Mouse (Mus musculus): ENCODE measurements around the gene Ctbp2. TPM values are rescaled to one million over a fixed set of nuclear protein-coding genes. Genes with fewer than 3 reads are reported as not detected.

Ctbp2 gene
- 60.2 and 61.1 TPM in 2 replicates for polyA plus RNA-seq (2015; fragmentation: Nextera tagmentation; extraction: Ambion mirVana)

- Histone ChIP-seq H3K4me1 (peaks cover 28% of the 10 kb centered on the region), H3K4me3 (peak within 1 kb of the TSS; percentile 78), H3K9me3 (no peaks in the 10 kb centered on the region), H3K4me2 (peak within 1 kb of the TSS; percentile 98), H3K36me3 (replicated peaks) (no peaks in the 10 kb centered on the region), H3K9ac (peak within 1 kb of the TSS; percentile 90), H3K27me3 (replicated peaks) (0 out of 2 replicates have a peak, but pooled peaks cover 2% of the 10 kb centered on the region), H3K27ac (peak within 1 kb of the TSS; percentile 93)
- WGBS, result under 1% methylated on average over 47 of the region's 59 CpGs
- peak; percentile 70 for ATAC-seq (replicated peaks)
These were observed at the start of gene Ctbp2 for GRCm38 (mm10) chr7:133123999-133124700. Gene Ctbp2 (minus strand): TSS chr7:133124354.

GRCm38 (mm10) chr7:133171403-133172032 lies 47.4 kb upstream of the Ctbp2 start:
- Histone ChIP-seq H3K9me3 (no peaks in the 10 kb centered on the region), H3K27ac (no peak overlapping the region), H3K4me2 (no peak overlapping the region), H3K4me1 (no peaks in the 10 kb centered on the region), H3K9ac (no peak overlapping the region), H3K4me3 (no peak overlapping the region), H3K36me3 (replicated peaks) (no peaks in the 10 kb centered on the region), H3K27me3 (replicated peaks) (no peaks in the 10 kb centered on the region)
- 96% methylated on average over 4 of the region's 4 CpGs for WGBS
- ATAC-seq (replicated peaks), result no peak

- Histone ChIP-seq H3K4me3 (no peak overlapping the region), H3K9ac (no peak overlapping the region), H3K27me3 (replicated peaks) (no peaks in the 10 kb centered on the region), H3K4me1 (no peaks in the 10 kb centered on the region), H3K9me3 (no peaks in the 10 kb centered on the region), H3K27ac (no peak overlapping the region), H3K4me2 (no peak overlapping the region), H3K36me3 (replicated peaks) (no peaks in the 10 kb centered on the region)
- 93% methylated on average over 3 of the region's 3 CpGs for WGBS
- ATAC-seq (replicated peaks), result no peak
These were observed 44.8 kb upstream of the Ctbp2 start for GRCm38 (mm10) chr7:133168928-133169327.

DNA sequence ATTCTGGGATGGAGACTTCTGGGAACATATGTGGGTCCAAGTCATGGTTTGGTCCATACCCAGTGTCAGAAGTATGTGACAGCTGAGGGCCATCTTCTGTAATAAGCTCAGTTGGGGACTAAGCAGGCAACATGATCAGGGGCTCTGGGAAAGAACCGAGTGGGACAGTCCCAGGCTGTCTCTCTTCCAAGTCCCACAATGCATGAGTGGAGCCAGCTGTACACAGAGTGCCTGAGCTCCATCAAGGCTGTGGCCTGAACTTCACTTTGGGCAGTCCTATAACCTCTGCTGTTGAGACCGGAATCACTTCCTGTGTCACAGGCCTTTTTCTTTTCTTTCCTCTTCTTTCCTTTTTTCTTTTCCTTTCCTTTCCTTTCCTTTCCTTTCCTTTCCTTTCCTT lies 43.7 kb upstream of the Ctbp2 start:
- H3K27ac ChIP-seq, result no peak overlapping the region
- no peaks in the 10 kb centered on the region for H3K9me3 ChIP-seq
- WGBS, result 90% methylated on average over 2 of the region's 2 CpGs
- H3K27me3 ChIP-seq (replicated peaks), result no peaks in the 10 kb centered on the region
- no peak overlapping the region for H3K9ac ChIP-seq
- H3K4me2 ChIP-seq, result no peak overlapping the region
- no peaks in the 10 kb centered on the region for H3K36me3 ChIP-seq (replicated peaks)
- H3K4me1 ChIP-seq, result no peaks in the 10 kb centered on the region
- no peak for ATAC-seq (replicated peaks)
- no peak overlapping the region for H3K4me3 ChIP-seq

- no peak overlapping the region for H3K4me2 ChIP-seq
- H3K4me3 ChIP-seq, result no peak overlapping the region
- H3K27me3 ChIP-seq (replicated peaks), result no peaks in the 10 kb centered on the region
- WGBS, result 66% methylated on average over 2 of the region's 2 CpGs
- H3K4me1 ChIP-seq, result no peaks in the 10 kb centered on the region
- H3K36me3 ChIP-seq (replicated peaks), result no peaks in the 10 kb centered on the region
- no peak overlapping the region for H3K9ac ChIP-seq
- ATAC-seq (replicated peaks), result no peak
- H3K27ac ChIP-seq, result no peak overlapping the region
- no peaks in the 10 kb centered on the region for H3K9me3 ChIP-seq
These were observed 40.6 kb upstream of the Ctbp2 start for GRCm38 (mm10) chr7:133164770-133165169.

DNA sequence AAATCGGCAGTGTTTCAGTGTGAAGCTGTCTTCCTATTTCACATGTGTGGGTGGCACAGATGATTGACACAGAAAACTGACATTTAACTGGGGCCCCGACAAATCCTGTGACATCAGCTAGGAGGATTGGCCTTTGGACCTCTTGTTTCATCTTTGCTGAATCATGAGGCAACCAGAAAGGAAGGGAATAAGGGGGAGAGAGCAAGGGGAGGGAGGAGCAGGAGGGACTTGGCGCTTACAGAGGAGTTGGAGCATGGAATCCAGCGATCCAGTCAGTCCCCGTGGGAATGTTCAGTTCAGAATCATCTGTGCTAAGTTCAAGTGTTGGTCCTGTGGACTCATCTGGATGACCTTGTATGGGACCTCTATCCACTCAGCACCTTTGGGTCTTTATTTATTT lies 38.9 kb upstream of the Ctbp2 start:
- Histone ChIP-seq H3K9me3 (no peaks in the 10 kb centered on the region), H3K36me3 (replicated peaks) (no peaks in the 10 kb centered on the region), H3K27ac (no peak overlapping the region), H3K27me3 (replicated peaks) (no peaks in the 10 kb centered on the region), H3K4me1 (no peaks in the 10 kb centered on the region), H3K4me2 (no peak overlapping the region), H3K9ac (no peak overlapping the region), H3K4me3 (no peak overlapping the region)
- ATAC-seq (replicated peaks), result no peak
- WGBS, result 61% methylated on average over 5 of the region's 5 CpGs

- no peak overlapping the region for H3K4me2 ChIP-seq
- H3K9ac ChIP-seq, result no peak overlapping the region
- no peak for ATAC-seq (replicated peaks)
- no peaks in the 10 kb centered on the region for H3K4me1 ChIP-seq
- H3K27ac ChIP-seq, result no peak overlapping the region
- H3K4me3 ChIP-seq, result no peak overlapping the region
- WGBS, result 78% methylated on average over 2 of the region's 2 CpGs
- no peaks in the 10 kb centered on the region for H3K36me3 ChIP-seq (replicated peaks)
- H3K9me3 ChIP-seq, result no peaks in the 10 kb centered on the region
- no peaks in the 10 kb centered on the region for H3K27me3 ChIP-seq (replicated peaks)
These were observed 38.0 kb upstream of the Ctbp2 start for GRCm38 (mm10) chr7:133162131-133162530.

GRCm38 (mm10) chr7:133161362-133162080 lies 37.4 kb upstream of the Ctbp2 start:
- ATAC-seq (replicated peaks), result no peak
- no peak overlapping the region for H3K9ac ChIP-seq
- H3K4me2 ChIP-seq, result no peak overlapping the region
- no peaks in the 10 kb centered on the region for H3K36me3 ChIP-seq (replicated peaks)
- H3K4me1 ChIP-seq, result no peaks in the 10 kb centered on the region
- WGBS, result 75% methylated on average over 7 of the region's 7 CpGs
- no peaks in the 10 kb centered on the region for H3K9me3 ChIP-seq
- H3K27me3 ChIP-seq (replicated peaks), result no peaks in the 10 kb centered on the region
- no peak overlapping the region for H3K4me3 ChIP-seq
- H3K27ac ChIP-seq, result no peak overlapping the region

- H3K9ac ChIP-seq, result no peak overlapping the region
- H3K4me2 ChIP-seq, result no peak overlapping the region
- H3K36me3 ChIP-seq (replicated peaks), result no peaks in the 10 kb centered on the region
- no peak for ATAC-seq (replicated peaks)
- no peak overlapping the region for H3K4me3 ChIP-seq
- no peak overlapping the region for H3K27ac ChIP-seq
- no peaks in the 10 kb centered on the region for H3K4me1 ChIP-seq
- no peaks in the 10 kb centered on the region for H3K9me3 ChIP-seq
- H3K27me3 ChIP-seq (replicated peaks), result no peaks in the 10 kb centered on the region
- WGBS, result 95% methylated on average over 3 of the region's 3 CpGs
These were observed 35.4 kb upstream of the Ctbp2 start for GRCm38 (mm10) chr7:133159519-133159918.

DNA sequence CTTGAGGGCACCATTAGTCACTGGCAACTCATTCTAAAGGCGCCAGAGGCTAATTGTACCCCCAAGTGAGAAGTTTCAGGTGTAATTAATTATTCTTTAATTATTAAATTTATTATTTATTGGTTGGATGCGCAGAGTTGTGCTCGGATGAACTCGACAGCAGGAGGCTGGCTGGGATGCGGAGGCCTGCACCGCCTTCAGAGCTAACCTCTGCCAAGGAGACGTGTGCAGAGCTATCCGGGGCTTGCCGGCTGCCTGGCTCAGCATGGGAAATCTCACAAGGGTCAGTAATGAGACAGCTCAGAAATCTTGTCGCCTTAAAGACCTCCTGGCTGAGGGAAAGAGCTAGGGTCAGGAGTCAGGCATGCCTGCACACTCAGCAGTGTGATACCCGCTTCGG lies 31.5 kb upstream of the Ctbp2 start:
- Histone ChIP-seq H3K9ac (no peak overlapping the region), H3K27ac (no peak overlapping the region), H3K4me3 (no peak overlapping the region), H3K36me3 (replicated peaks) (no peaks in the 10 kb centered on the region), H3K4me2 (no peak overlapping the region), H3K27me3 (replicated peaks) (no peaks in the 10 kb centered on the region), H3K9me3 (no peaks in the 10 kb centered on the region), H3K4me1 (no peaks in the 10 kb centered on the region)
- WGBS, result 69% methylated on average over 12 of the region's 12 CpGs
- ATAC-seq (replicated peaks), result no peak

DNA sequence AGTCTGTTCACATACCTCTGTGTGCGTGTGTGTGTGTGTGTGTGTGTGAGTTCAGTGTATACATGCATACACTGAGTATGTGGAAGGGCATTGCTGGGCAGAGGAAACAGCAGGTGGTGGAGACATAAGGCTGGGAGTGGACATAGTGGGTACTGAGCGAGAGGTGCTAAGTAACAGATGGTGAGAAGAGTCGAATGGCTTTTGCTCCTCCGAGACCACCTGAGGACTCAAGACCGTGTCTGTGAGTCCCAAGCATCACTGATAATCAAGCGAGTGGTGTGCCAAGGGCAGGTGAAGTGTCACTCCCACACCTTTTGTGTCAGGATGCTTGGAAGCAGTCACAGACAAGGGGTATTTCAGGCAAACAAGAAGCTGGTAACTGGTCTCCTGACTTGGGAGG lies 30.7 kb upstream of the Ctbp2 start:
- ATAC-seq (replicated peaks), result no peak
- no peak overlapping the region for H3K27ac ChIP-seq
- no peaks in the 10 kb centered on the region for H3K4me1 ChIP-seq
- H3K27me3 ChIP-seq (replicated peaks), result no peaks in the 10 kb centered on the region
- H3K4me3 ChIP-seq, result no peak overlapping the region
- H3K9me3 ChIP-seq, result no peaks in the 10 kb centered on the region
- no peak overlapping the region for H3K9ac ChIP-seq
- no peak overlapping the region for H3K4me2 ChIP-seq
- WGBS, result 79% methylated on average over 6 of the region's 6 CpGs
- no peaks in the 10 kb centered on the region for H3K36me3 ChIP-seq (replicated peaks)

DNA sequence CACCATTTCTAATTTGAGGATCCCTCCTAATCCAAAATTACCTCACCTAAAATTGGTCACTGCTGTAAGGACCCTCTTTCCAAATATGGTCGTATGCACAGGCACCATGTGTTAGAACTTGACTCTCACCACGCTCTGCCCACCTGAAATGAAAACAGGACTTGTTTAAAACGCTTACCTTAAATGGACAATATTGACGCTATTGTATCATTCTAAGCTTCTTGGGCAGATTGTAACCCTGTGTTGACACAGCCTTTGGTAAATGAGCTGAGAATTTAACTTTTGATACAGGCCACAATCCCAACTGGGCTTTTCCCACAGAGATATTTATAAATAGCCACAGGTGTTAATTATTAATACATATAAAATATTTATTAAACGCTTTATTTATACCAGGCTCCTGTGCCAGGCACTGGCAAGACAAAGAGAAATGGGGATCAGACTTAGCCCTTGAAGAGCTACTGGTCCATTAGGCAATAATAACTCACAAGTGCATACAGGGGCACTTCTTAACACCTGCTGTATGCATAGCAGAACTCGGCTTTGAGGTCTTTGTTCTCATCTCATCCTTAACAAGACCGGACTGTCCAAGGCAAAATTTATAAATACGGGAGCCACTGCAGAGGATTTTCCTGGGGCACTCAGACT lies 15.7 kb upstream of the Ctbp2 start:
- no peak overlapping the region for H3K27ac ChIP-seq
- no peaks in the 10 kb centered on the region for H3K27me3 ChIP-seq (replicated peaks)
- H3K4me3 ChIP-seq, result no peak overlapping the region
- no peaks in the 10 kb centered on the region for H3K36me3 ChIP-seq (replicated peaks)
- 84% methylated on average over 8 of the region's 8 CpGs for WGBS
- no peak for ATAC-seq (replicated peaks)
- H3K9me3 ChIP-seq, result no peaks in the 10 kb centered on the region
- H3K9ac ChIP-seq, result no peak overlapping the region
- H3K4me2 ChIP-seq, result no peak overlapping the region
- no peaks in the 10 kb centered on the region for H3K4me1 ChIP-seq
